Mouse (Mus musculus) bone marrow macrophage, adult 2 months (primary cell): ENCODE measurements at regions not wholly inside any gene's neighbourhood (a gene's known extent, or its start where the extent isn't known, plus 50 kb on each side); places are given as distances from the start of the nearest gene placed in this dataset.

Experiments
- H3K27ac ChIP-seq: 2 replicates; pipeline ENCODE4 v1.5.1; 2012; ENCODE audit warnings: low read depth, low read length; ENCODE audit not compliant: insufficient read depth
- H3K4me1 ChIP-seq: 2 replicates; pipeline ENCODE4 v1.6.1; 2012; ENCODE audit warnings: low read length; ENCODE audit not compliant: control insufficient read depth, insufficient read depth
- H3K4me3 ChIP-seq: 2 replicates; pipeline ENCODE4 v1.5.1; 2012; ENCODE audit warnings: mild to moderate bottlenecking, low read length, moderate library complexity; ENCODE audit not compliant: insufficient read depth
- CTCF ChIP-seq: IDR thresholded peaks from 2 replicates; pipeline ENCODE4 v1.5.1; 2012; ENCODE audit warnings: low read depth, mild to moderate bottlenecking, low read length, moderate library complexity
- POLR2A ChIP-seq: IDR thresholded peaks from 2 replicates; pipeline ENCODE4 v1.6.1; 2012; ENCODE audit warnings: mild to moderate bottlenecking, low read depth, low read length, borderline replicate concordance

- Histone ChIP-seq H3K4me3 (no peak overlapping the region), H3K27ac (no peak overlapping the region), H3K4me1 (peaks cover 9% of the 10 kb centered on the region)
- TF ChIP-seq POLR2A (no peak), CTCF (no peak)
These were observed 256.8 kb downstream of the Mreg start for GRCm38 (mm10) chr1:71955331-71955730.

- Histone ChIP-seq H3K4me3 (no peak overlapping the region), H3K27ac (no peak overlapping the region), H3K4me1 (peaks cover 9% of the 10 kb centered on the region)
- no peak for TF ChIP-seq POLR2A
- no peak for TF ChIP-seq CTCF
These were observed 258.8 kb downstream of the Mreg start for GRCm38 (mm10) chr1:71953292-71953691.

- Histone ChIP-seq H3K4me3 (no peak overlapping the region), H3K27ac (no peak overlapping the region), H3K4me1 (no peaks in the 10 kb centered on the region)
- TF ChIP-seq POLR2A = no peak
- no peak for TF ChIP-seq CTCF
These were observed 262.6 kb downstream of the Mreg start for GRCm38 (mm10) chr1:71949549-71949948.

- H3K4me3 ChIP-seq = no peak overlapping the region
- no peaks in the 10 kb centered on the region for H3K4me1 ChIP-seq
- TF ChIP-seq CTCF = no peak
- no peak for TF ChIP-seq POLR2A
- no peak overlapping the region for H3K27ac ChIP-seq
These were observed 263.4 kb downstream of the Mreg start for GRCm38 (mm10) chr1:71948686-71949085.

- H3K4me3 ChIP-seq = no peak overlapping the region
- no peaks in the 10 kb centered on the region for H3K4me1 ChIP-seq
- H3K27ac ChIP-seq = no peak overlapping the region
- no peak for TF ChIP-seq CTCF
- no peak for TF ChIP-seq POLR2A
These were observed 264.6 kb downstream of the Mreg start for GRCm38 (mm10) chr1:71947506-71947905.

GRCm38 (mm10) chr1:71946911-71947310 lies 265.2 kb downstream of the Mreg start:
- Histone ChIP-seq H3K27ac (no peak overlapping the region), H3K4me3 (no peak overlapping the region), H3K4me1 (no peaks in the 10 kb centered on the region)
- TF ChIP-seq CTCF = no peak
- no peak for TF ChIP-seq POLR2A

GRCm38 (mm10) chr1:71945070-71945469 lies 267.0 kb downstream of the Mreg start:
- TF ChIP-seq CTCF (no peak), POLR2A (no peak)

GRCm38 (mm10) chr1:71944531-71944930 lies 267.6 kb downstream of the Mreg start:
- TF ChIP-seq CTCF (no peak), POLR2A (no peak)
- Histone ChIP-seq H3K27ac (no peak overlapping the region), H3K4me1 (no peaks in the 10 kb centered on the region), H3K4me3 (no peak overlapping the region)

More at GRCm38 (mm10) chr1:71945070-71945469, 267.0 kb downstream of the Mreg start:
- Histone ChIP-seq H3K4me1 (no peaks in the 10 kb centered on the region), H3K27ac (no peak overlapping the region), H3K4me3 (no peak overlapping the region)

- Histone ChIP-seq H3K27ac (no peak overlapping the region), H3K4me3 (no peak overlapping the region), H3K4me1 (peaks cover 9% of the 10 kb centered on the region)
- TF ChIP-seq POLR2A = no peak
- TF ChIP-seq CTCF = no peak
These were observed 270.0 kb downstream of the Mreg start for GRCm38 (mm10) chr1:71942145-71942544.

GRCm38 (mm10) chr1:71941688-71942087 lies 270.4 kb downstream of the Mreg start:
- Histone ChIP-seq H3K27ac (no peak overlapping the region), H3K4me3 (no peak overlapping the region), H3K4me1 (peaks cover 9% of the 10 kb centered on the region)
- TF ChIP-seq POLR2A (no peak), CTCF (no peak)

GRCm38 (mm10) chr1:71940900-71941299 lies 271.2 kb downstream of the Mreg start:
- H3K4me3 ChIP-seq = no peak overlapping the region
- H3K27ac ChIP-seq = no peak overlapping the region
- peaks cover 9% of the 10 kb centered on the region for H3K4me1 ChIP-seq
- TF ChIP-seq CTCF (no peak), POLR2A (no peak)
